Mouse (Mus musculus): ENCODE measurements around the gene Cmpk1.
"Not testable (repeated sequence)": the region's sequence is repeated elsewhere in the genome, so short reads cannot be mapped to it uniquely, and the experiment has no call there.

Gene Cmpk1

DNA sequence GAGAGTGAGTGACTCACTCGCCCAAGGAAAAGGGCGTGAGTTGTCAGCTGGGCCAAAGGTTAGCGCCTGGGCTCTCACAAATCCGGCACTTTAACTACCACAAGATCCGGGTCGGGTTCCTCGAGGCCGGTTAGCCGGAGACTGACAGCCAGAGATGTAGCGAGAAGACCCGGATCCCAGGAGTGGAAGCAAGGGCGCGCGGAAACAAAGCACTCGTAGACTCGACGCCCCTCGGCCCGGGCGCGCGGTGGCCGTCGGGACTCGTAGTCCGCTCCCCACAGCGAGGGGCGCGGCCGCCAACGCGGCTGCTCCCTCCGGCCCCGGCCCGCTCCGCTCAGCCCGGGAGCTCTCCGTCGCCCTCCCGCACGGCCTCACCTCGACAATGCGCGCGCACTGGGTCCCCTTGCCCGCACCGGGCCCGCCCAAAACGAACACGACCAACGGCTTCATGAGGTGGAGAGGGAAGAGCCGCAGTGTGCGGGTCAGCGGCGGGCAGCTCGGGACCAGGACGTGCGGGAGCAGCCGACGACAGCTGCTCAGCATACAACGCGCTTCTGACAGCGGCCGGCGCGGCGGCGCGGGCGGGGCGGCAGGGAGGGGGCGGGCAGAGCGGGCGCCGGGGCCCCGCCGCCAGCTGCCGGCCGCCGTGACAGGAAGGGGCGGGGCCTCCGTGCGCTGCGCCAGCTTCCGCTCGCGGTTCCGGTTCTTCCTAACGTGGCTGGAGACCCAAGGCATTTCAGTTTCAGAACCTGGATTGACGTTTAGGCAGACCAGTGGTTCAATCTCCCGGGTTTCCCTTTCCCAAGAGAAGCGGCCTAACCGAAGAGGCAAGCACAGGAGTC is at the start of gene Cmpk1:
Cmpk1 (minus strand) TSS at position 651 of the 842 bp plus-strand sequence.
- peak; percentile 79 for DNase-seq

DNA sequence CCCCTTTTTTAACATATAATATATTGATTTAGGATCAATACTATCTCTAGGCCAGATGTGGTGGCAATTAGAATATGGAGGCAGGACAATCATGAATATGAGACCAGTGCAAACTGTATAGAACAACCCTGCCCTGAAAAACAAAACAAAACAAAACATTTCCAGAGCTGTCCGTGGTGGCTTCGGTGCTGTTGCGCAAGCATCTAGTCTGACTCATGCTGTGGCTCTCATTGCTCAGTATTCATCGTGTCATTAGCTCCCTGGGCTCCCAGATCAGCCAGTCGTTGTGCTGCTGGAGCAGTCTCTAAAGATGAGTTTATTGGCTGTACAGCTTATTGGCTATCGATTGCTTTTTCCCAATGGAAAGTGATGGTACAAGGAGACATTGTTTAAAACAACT is 48.0 kb upstream of the Cmpk1 start:
- no peak for DNase-seq

DNA sequence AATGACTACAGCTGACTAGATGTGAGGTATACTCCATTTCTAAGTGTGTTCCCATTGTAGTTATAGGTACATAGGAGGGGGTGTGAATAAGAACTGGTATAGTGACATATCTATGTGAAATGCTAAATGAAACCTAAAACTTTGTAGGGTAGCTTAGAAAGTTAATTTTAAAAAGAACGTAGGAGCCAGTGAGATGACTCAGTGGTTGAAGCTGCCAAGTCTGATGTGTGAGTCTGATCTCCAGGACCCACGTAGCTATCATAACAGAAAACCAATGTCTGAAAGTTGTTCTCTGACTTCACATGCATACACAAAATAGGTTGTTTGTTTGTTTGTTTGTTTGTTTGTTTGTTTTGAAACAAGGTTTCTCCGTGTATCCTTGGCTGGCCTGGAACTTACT is 33.0 kb upstream of the Cmpk1 start:
- no peak for DNase-seq

DNA sequence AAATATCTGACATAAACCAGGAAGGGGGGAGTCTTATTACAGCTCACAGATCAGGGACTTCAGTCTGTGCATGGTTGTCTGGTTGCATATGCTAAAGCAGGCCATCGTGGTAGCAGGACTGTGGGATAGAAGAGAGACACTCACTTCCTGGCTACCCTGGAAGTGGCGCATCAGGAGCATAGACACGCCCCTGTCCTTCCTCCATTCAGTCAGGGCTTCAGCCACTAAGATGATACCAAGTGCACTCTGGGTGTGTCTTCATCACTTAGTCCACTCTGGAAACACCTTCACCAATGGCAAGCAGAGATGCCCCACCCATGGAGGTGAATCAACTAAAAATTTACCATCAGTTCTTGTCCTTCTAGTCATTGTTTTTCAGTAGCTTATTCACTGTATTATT is 27.2 kb upstream of the Cmpk1 start:
- DNase-seq, result no peak

DNA sequence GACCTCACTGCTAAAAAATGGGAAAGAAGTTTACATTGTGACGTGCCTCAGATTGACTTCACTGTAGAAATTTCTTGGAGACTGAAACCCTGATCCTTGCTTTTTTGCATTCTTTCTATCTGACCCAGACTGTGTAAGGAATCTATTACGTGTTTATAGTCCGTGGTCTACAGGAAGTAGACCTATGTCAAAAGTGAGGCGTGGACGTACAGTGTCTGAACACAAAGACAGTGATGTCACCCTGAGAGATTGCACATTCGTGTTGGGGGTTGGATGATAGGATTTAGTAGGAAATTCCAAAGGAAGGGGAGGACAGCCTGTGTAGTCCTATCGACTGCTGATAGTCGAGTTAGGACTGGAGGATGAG is 13.4 kb upstream of the Cmpk1 start:
- DNase-seq, result no peak

DNA sequence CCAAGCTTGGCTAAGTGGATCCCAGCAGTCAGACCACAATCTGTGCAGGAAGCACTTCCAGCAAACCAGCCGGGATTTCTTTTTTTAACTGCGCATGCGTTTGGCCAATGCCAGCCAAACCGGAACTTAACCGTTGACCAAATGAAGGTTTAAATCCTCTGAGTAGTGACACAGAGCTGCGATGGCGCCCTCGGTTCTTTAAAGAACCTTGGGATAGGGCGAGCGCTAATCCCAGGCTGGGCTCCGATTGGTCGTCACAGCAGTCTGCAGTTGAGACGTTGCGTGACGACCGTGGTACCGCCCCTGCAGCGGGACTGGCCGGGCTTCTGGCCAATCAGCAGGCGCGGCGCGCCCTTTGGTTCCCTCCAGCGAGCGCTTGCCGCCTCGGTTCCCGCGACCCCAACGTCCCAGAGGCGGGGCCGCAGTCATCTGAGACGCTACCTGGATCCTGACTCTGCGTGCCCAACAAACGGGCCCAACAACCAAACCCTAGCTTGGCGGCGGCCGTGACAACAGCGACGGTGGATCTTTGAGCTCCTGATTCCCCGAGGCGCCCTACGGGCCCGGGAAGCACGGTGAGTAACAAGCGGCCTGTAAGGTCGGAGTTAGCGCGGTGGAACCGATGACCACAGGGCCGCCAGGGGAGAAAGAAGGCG is 12.9 kb upstream of the Cmpk1 start, which contains the start of gene Stil:
Stil (plus strand) TSS at position 387 of the 656 bp plus-strand sequence.
- peak; percentile 94 for DNase-seq

DNA sequence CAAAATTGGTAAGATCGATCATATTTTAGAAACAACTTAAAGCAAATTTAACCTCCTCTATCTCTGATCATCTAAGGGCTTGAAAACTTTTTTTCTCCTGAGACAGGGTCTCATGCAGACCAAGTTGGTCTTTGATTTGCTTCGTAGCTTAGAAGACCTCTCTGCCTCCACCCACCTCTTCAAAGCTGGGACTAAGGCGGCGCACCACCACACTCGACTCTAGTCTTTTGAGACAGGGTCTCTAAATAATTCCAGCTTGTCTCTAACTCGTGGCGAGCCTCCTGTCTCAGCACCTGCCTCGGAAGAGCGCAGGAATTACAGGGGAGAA is 12.4 kb upstream of the Cmpk1 start:
- DNase-seq, result no peak

DNA sequence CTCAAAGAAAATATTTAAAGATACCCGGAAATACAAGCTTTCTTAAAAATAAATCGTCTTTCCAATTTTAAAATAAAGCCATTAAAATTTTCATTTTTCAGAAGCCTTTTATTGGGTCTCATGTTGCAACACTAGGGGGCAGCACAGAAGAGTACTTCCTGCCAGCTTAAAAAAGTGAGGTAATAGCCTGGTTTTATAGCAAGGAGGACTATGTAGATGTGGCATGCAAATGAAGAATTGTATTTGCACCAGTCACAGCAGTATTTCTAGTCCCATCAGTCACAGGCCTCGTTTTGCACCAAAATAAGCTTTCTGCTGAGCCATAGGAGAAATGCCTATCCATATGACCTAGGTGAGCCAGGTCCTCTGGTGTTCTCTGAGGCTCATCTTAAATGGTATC is 10.0 kb upstream of the Cmpk1 start:
- DNase-seq, result peak; percentile 20

DNA sequence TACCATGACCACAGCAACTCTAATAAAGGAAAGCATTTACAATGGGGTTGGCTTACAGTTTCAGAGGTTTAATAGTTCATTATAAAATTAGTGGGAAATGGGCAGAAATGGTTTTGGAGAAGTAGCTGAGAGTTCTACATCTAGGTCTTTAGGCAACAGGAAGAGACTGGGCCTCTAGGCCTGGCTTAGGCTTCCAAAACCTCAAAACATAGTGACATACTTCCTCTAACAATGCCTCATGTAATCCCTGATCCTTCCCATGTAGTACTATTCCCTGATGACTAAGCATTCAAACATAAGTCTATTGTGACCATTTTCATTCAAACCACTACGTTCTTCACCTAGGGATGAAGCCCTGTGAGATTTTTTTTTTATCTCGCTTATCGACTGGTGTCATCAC is 7.2 kb upstream of the Cmpk1 start:
- DNase-seq, result no peak

DNA sequence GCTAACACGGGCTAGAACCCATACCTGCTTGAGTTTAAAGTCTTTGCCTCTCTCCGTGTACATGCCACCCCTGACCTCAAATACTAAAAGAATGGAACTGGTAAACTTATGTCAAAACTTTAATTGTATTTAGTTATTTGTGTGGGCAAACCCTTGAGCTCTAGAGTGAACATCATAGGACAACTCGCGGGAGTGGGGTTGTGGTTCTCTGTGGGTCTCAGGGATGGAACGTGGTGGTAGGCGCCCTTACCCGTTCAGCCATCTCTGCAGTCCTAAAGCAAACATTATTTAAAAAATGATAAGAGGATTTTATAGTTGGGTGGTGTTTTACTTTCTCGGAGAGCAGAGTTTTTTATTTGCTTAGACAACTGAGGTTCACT is 840 bp downstream of the Cmpk1 start:
- DNase-seq, result no peak

DNA sequence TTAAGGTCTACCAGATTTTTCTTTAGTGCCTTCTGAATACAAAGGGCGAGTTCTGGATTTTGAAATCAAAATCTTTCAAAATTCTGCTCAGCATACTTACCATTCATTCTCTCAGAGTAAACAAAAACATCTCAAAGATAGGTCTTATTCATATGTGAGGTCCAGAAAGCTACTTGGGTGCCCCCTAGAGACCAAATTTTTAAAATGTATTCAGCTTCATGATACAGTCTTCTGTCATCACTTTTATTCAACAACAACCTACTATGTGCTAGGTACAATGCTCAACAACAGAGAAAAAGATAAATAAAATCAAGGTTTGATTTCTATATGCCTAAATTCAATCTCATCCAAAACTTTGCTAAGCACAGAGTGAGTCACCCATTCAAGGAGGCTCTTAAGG is 4.0 kb downstream of the Cmpk1 start:
- no peak for DNase-seq

DNA sequence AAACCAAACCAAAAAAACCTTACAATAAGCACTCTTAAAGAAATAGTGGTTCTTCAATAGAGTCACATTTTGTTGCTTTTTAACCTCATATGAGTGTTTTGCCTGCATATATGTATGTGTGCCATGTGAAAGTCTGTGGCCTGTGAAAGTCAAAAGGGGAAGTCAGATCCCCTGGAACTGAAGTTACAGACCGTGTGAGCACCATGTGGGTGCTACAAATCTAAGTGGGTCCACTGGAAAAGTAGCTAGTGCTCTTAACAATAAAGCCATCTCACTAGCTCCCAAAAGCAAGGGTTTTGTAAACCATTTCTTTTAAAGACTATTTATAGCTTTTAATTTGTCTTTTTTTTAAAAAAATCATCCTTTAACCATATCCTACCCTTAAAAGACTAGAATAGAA is 4.4 kb downstream of the Cmpk1 start:
- no peak for DNase-seq

DNA sequence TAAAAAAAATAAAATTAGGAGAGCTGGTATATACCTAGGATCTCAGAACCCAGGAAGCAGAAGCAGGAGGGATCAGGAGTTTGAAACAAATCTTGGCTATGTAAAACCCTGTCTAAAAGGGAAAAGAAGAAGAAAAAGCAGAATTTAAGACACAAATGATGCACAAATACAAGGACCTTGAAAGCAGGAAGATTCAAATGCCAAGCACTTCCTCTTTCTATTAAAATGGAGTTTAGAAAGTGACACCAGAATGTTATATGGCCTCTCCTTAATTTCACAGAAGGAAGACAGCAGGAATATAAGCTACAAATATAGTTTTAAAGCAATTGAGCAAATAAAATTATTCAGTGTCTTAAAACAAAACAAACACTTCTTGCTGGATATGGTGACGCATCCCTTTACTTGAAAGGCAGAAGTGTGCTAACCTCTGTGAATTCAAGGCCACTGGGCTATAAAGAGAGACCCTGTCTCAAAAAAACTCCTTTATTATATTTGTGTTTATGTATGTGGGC is 13.8 kb downstream of the Cmpk1 start:
- no peak for DNase-seq

DNA sequence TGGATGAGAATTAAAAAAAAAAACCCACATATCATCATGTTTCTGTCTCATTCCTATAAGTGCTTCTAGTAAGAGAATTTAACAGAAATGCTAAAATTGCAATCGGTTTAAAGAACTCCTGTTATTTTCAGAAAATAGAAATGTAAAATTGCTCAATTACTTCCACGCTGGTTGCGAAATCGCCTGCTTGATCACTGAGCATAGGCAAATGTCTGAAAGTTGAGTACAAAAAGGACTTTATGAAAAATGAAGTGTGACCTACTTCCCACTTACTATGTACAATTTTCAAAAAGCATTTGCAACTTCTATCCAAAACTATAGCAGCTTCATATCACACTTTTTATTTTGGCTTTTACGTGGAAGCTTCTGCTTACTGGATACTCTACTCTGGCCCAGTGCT is 16.3 kb downstream of the Cmpk1 start:
- no peak for DNase-seq

DNA sequence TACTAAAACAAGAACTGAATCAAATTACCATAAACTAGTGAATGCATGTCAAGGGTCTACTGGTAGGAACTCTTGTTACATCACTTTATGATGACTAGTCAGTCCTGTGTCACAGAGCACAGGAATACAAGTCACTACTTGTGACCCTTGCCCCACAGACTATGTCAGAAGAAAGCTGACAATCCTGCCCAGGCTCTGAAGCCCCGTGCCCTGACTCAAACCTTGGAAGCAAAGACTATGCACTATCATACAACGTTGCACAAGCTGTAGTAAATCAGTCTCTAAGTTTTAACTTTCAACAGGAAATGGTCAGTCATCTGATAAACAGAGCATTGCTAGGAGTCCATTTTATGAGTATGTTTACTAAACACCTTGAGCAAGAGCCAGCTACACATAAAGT is 26.2 kb downstream of the Cmpk1 start:
- DNase-seq, result not testable (repeated sequence)

DNA sequence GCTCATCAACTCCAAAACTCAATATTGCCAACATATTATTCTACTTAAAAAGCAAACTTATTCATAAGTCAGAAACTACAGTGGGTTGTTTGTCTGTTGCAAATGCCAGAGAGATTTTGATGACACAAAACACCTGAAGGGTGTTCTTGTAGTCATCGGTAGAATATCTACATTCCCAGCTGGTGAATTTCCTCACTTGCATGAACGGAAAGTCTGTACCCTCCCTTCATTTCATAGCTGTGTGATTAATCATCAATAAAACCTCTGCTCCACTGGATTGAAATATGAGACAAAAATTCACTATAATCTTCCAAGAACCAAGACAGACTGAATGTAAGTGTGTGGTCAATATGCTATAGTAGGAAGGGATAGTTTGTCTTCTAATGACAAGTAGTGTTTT is 27.5 kb downstream of the Cmpk1 start:
- DNase-seq, result no peak

DNA sequence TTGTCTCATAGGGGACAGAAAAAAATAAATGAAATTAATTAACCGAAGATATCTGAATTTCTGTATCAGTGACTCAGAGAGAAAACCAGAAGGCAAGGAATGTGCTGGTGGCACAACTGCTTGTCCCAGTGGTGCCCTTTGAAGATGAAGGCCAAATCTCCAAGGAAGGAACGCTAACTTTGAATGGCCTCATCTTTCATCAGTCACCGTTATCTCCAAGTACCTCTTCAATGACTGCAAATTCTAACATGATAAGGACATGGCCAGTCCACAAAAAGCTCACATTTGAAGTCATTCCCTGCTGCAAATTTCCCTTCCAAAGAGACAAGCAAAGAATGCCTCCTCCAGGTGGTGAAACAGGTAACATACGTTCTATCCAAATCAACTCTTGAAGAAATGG is 28.3 kb downstream of the Cmpk1 start:
- no peak for DNase-seq

DNA sequence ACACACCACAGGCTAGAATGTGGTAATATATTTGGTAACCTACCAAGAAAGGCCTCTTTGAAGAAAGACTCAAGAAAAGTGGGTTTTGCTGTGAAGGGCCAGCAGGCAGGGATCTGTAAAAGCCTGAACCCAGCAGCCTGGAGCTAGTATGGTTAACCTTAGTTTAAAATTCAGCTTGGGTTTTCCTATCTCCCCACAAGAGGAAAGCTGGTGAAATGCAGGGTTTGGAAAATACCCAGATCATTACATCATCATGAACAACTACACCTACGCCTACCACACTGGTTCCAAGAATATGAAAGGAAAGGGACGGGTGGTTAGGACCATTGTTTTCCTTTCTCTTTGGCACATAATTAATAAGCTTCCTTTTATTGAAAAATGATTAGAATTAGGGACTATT is 28.8 kb downstream of the Cmpk1 start:
- no peak for DNase-seq

DNA sequence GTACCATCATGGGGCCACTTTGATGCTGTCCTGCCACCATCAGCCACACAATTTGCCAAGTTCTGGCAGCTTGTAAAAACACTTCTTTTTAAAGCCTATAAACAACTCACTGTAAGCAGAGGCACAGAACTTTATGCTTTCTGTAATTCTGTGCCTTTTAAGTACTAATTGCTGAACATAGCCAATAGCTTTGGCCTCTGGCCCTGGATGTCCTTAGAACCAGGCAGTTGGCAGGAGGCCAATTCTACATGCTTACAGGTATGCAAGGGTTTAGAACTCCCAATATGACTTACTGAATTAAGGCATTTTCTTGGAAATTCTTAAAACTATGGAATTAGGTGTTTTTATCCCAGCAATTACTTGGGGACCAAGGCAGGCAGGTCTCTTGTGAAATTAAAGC is 29.6 kb downstream of the Cmpk1 start:
- peak; percentile 9 for DNase-seq

DNA sequence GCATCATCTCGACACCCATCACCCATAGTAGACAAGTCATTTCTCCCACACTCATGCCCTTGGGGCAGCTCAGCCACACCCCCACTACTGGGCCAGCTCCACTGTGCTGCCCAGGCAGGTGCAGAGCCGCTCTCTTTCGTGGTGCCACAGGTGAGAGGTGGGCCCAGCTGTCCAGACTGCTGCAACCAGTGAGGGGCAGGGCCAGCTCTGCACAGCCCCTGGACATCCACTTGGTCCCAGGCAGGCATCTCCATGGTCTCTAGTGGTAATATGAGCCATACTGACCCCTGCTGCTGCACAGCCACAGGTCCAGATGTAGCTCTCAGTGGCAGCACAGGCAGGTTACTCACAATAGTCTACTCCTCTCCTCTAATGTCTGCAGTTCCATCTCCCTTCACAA is 33.9 kb downstream of the Cmpk1 start:
- no peak for DNase-seq

DNA sequence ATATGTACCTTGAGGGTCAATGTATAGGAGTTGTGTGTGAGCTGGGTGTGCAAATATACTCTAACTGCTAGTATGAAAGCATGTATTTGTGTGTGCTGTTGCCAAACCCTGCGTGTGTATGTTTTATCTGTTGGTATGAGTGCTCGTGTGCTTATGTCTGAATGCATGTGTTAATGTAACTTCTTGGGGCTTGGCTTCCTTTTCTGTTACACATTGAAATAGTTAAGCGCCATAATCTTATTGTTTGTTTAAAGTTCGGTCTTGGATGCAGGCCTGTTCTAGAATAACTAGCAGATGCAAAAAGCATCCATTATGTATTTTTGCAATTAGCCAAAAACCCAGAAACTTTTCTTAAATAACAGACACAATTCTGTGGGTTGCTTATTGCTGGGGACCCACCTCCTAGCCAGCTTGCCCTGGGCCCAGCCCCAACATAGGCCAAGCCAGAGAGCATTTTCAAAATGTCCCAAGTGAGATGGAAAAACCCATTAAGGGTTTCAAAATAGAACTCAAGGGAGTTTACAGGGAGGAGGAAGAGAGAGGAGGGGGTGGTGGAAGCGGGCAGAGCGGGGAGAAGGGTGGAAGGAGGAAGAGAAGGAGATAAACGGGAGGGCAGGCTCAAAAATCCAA is 39.1 kb downstream of the Cmpk1 start:
- no peak for DNase-seq

DNA sequence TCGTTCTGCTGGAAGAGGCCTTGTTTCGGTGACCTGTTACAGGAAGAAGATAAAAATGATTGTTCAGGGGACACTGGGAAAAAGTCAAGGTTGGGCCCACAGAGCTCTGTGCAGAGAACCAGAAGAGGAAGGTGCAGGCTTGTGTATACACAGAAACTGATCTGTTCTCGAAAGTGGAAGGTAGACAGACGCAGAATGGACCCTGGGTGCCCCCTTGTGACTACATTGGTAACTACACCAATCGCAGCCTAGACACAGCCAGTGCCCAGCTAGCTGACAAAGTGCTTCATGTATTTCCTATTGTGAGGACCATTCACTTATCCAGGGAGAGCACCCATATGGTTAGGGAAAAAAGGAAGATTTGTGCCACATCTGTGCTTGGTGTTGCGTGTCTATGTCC is 39.6 kb downstream of the Cmpk1 start:
- peak; percentile 50 for DNase-seq

DNA sequence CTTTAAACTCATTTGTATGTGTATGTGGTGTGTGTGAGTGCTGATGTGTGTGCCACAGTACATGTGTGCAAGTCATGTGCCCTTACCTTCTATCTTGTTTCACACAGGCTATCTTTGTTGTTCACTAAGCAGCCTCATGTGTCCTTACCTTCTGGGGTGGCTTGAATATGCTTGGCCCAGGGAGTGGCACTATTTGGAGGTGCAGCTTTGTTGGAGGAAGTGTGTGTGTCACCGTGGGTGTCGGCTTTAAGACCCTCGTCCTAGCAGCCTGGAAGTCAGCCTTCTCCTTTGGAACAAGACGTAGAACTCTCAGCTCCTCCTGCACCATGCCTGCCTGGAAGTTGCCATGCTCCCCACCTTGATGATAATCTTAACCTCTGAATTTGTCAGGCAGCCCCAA is 40.6 kb downstream of the Cmpk1 start:
- DNase-seq, result no peak

DNA sequence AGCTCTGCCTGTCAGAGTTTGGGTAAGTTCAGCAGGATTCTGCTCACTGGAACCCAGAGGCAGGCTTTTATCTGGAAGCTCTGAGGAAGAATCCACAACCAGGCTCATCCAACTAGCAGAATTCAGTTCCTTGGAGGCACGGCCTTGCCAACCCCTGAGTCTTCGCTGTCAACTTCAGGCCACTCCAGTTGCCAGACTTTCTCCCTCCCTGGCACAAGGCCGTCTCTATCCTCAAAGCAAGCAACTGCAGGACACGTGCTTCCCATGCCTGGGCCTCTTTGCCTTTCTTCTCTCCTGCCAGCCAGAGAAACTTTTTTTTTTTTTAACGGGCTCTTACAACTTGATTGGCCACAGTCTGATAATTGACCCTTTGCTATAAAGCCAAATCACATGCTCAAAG is 42.0 kb downstream of the Cmpk1 start:
- DNase-seq, result no peak
